Mouse (Mus musculus) G1E (cell line): ENCODE data around the gene Cacng7. TPM values are rescaled to one million over a fixed set of nuclear protein-coding genes. Genes with fewer than 3 reads are reported as not detected.

Source experiments
- ATAC-seq: 2 replicates; pipeline ENCODE4 v1.8.0; 2016; ENCODE audit warnings: mild to moderate bottlenecking; ENCODE audit not compliant: insufficient number of reproducible peaks, poor library complexity, low FRiP score, severe bottlenecking; ENCODE audit errors: extremely low read depth
- DNase-seq: peaks from one replicate; pipeline ENCODE4 v3.0.0; 2012; ENCODE audit warnings: low spot score
- H3K27me3 ChIP-seq: 2 replicates; pipeline ENCODE4 v1.6.1; 2012; ENCODE audit warnings: mild to moderate bottlenecking, low read length, inconsistent platforms; ENCODE audit not compliant: insufficient read depth
- H3K36me3 ChIP-seq: replicated peaks from 2 replicates; pipeline ENCODE3; 2012; ENCODE audit warnings: mild to moderate bottlenecking, inconsistent platforms
- H3K4me1 ChIP-seq: 2 replicates; pipeline ENCODE4 v1.6.1; 2012; ENCODE audit warnings: low read depth, low read length, inconsistent platforms, mixed read lengths; ENCODE audit not compliant: insufficient read depth
- H3K4me3 ChIP-seq: 2 replicates; pipeline ENCODE4 v1.5.1; 2012; ENCODE audit warnings: low read depth, mild to moderate bottlenecking, inconsistent platforms, low read length, moderate library complexity, mixed read lengths
- H3K9me3 ChIP-seq: replicated peaks from 2 replicates; pipeline ENCODE4 v1.6.1; 2012; ENCODE audit warnings: inconsistent platforms
- CTCF ChIP-seq: IDR thresholded peaks from 2 replicates; pipeline ENCODE4 v1.5.1; 2012; ENCODE audit warnings: low read depth, low read length, inconsistent platforms, mixed read lengths
- GATA1 ChIP-seq: IDR thresholded peaks from 2 replicates; pipeline ENCODE4 v1.6.1; 2012; ENCODE audit warnings: borderline replicate concordance, low read length, inconsistent platforms, mixed read lengths
- GATA2 ChIP-seq: IDR thresholded peaks from 2 replicates; pipeline ENCODE4 v1.6.1; 2012; ENCODE audit warnings: low read depth, low read length, inconsistent platforms, borderline replicate concordance
- POLR2AphosphoS5 ChIP-seq: IDR thresholded peaks from 2 replicates; pipeline ENCODE4 v1.6.1; 2012; ENCODE audit warnings: low read depth, low read length, inconsistent platforms; ENCODE audit not compliant: insufficient replicate concordance
- TAL1 ChIP-seq: conservative IDR thresholded peaks from 2 replicates; pipeline ENCODE4 v1.6.1; 2012; ENCODE audit warnings: low read depth, low read length, inconsistent platforms, mixed read lengths
- polyA plus RNA-seq: library from polyadenylated mRNA; stranded (reverse); fragments of >175 nt; gene quantifications from 2 replicates; pipeline ENCODE4 v1.2.3, GENCODE M21; 2012
- total RNA-seq, 2 experiments: library from RNA; stranded (forward) in 1 of 2; stranded (reverse) in 1 of 2; fragments of 200-1000 nt in 1 of 2; fragments of >200 nt in 1 of 2; fragmentation: Nextera tagmentation in 1 of 2; gene quantifications; 2 replicates each; pipeline ENCODE4 v1.2.3; 2014 to 2017

The Cacng7 gene
- total and polyA plus RNA-seq, 3 experiments: 0.22 TPM; not detected in 2

DNA sequence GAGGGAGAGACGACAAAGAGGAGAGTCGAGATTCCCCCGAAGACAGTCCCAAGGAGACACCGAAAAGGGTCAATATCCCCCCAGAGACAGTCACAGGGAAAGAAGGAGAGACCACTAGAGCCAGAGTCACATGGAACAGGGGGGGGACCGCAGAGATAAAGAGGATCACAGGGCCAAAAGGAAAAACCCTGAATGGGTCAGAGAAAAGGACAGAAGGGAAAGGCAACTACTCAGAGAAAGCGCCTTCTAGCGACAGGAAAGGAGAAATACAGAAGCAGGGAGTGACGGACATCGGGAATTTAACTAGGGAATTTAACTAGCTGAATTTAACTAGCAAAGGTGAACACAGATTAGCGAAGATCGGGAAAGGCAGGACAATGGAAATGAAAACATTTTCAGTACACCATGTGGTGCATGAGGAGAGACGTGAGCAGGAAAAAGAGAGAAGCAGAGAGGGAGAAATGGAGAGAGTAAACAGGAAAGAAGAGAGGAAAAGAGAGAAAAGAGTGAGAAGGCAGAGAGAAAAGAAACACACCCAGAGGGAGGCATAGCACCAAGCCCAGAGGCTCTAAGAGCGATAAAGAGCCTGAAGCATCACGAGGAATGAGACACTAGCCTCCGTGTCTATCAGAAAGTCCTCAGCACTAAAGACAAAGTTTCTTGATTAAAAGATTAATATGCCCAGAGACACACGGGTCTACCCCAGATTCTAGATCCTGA is 30.0 kb upstream of the Cacng7 start:
- no peak for ATAC-seq
- no peak for DNase-seq
- no peak for TF ChIP-seq CTCF
- TF ChIP-seq GATA2: no peak
- TF ChIP-seq TAL1: no peak
- no peak for TF ChIP-seq GATA1
- TF ChIP-seq POLR2AphosphoS5: no peak

DNA sequence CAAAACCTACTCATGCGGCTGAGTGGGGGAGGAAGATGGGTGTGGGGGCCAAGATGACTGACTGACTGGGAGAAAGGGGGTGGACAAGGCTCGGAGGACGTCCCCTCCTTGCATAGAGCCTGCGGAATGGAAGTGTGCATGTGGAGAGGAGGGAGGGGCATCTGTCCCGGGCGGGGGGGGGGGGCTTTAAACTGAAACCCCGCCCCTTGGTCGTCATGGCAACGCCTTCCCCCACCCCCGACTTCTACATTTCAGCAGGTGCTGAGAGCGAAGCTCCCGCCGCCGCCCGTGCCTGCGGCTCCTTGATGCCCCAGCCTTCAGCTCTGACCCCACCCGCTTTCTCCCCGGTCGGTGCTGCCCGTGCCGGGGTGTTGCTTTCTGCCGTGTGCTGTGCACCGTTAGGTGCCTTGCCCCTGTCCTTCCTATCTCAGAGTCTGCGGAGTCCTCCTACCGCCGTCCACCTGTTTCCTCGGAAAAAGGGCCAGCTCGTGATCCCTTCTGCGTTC is 29.4 kb upstream of the Cacng7 start:
- H3K4me3 ChIP-seq: no peak overlapping the region
- H3K36me3 ChIP-seq: no peaks in the 10 kb centered on the region
- H3K9me3 ChIP-seq: no peaks in the 10 kb centered on the region
- H3K27me3 ChIP-seq: peaks cover 4% of the 10 kb centered on the region; the same call in 1 of the 2 replicates
- no peak for TF ChIP-seq CTCF
- TF ChIP-seq POLR2AphosphoS5: no peak
- TF ChIP-seq TAL1: no peak
- TF ChIP-seq GATA2: no peak
- no peak for TF ChIP-seq GATA1
- H3K4me1 ChIP-seq: no peaks in the 10 kb centered on the region
- DNase-seq (no peak), ATAC-seq (no peak)

More for the DNA sequence above, 30.0 kb upstream of the Cacng7 start:
- Histone ChIP-seq H3K27me3 (peaks cover 4% of the 10 kb centered on the region; the same call in 1 of the 2 replicates), H3K36me3 (no peaks in the 10 kb centered on the region), H3K9me3 (no peaks in the 10 kb centered on the region), H3K4me1 (no peaks in the 10 kb centered on the region), H3K4me3 (no peak overlapping the region)

- Histone ChIP-seq H3K27me3 (peaks cover 4% of the 10 kb centered on the region; the same call in 1 of the 2 replicates), H3K4me3 (no peak overlapping the region), H3K36me3 (no peaks in the 10 kb centered on the region), H3K9me3 (no peaks in the 10 kb centered on the region), H3K4me1 (no peaks in the 10 kb centered on the region)
- TF ChIP-seq GATA1: no peak
- TF ChIP-seq TAL1: no peak
- TF ChIP-seq CTCF: no peak
- TF ChIP-seq GATA2: no peak
- TF ChIP-seq POLR2AphosphoS5: no peak
- DNase-seq (no peak), ATAC-seq (no peak)
These were observed 29.0 kb upstream of the Cacng7 start for GRCm38 (mm10) chr7:3303789-3304188.

- Histone ChIP-seq H3K36me3 (no peaks in the 10 kb centered on the region), H3K4me1 (no peaks in the 10 kb centered on the region), H3K9me3 (no peaks in the 10 kb centered on the region), H3K27me3 (peaks cover 4% of the 10 kb centered on the region; the same call in 1 of the 2 replicates), H3K4me3 (no peak overlapping the region)
- DNase-seq (no peak), ATAC-seq (no peak)
- TF ChIP-seq TAL1: no peak
- TF ChIP-seq POLR2AphosphoS5: no peak
- no peak for TF ChIP-seq GATA2
- TF ChIP-seq GATA1: no peak
- no peak for TF ChIP-seq CTCF
These were observed 28.5 kb upstream of the Cacng7 start for GRCm38 (mm10) chr7:3304298-3304697.

DNA sequence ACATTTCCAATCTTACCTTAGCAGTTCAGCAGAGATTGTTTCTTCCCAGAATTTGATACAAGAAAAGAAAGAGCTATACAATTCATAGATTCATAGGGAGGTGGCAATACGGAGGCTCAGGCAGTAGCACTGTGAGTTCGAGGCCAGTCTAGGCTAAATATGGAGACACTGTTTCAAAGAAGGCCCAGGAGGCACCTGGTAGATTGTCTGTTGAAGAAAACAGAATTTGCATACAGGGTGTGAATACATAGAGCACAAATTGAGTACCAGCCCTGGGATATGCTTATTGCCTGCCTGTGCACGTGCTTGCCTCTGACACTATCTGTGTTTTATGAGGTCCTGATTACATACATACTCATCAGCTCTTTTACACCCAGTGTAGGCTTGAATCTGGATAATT is 26.4 kb upstream of the Cacng7 start:
- Histone ChIP-seq H3K4me3 (no peak overlapping the region), H3K4me1 (no peaks in the 10 kb centered on the region), H3K36me3 (no peaks in the 10 kb centered on the region), H3K9me3 (peaks cover 6% of the 10 kb centered on the region), H3K27me3 (peaks cover 4% of the 10 kb centered on the region; the same call in 1 of the 2 replicates)
- no peak for TF ChIP-seq TAL1
- TF ChIP-seq GATA2: no peak
- TF ChIP-seq POLR2AphosphoS5: no peak
- TF ChIP-seq GATA1: no peak
- TF ChIP-seq CTCF: no peak
- DNase-seq (no peak), ATAC-seq (no peak)

DNA sequence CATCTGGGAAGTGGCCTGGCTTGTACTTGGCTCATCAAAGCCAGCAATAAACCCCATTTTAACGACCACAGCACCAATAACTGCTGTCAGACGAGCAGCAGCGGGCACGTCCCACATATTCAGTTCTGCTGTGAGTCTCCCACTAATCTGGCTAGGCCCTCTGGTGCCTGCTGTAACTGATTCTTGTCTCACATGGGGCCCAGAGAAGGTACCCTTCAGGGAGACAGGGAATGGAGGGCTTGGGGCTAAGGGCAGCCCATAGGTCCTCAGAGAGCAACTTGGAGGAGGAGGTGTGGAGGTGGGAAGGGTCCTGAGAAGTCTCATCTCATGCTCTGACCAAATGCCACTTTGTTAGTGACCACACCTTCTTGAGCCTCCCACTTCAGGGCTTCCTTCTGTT is 24.1 kb upstream of the Cacng7 start:
- Histone ChIP-seq H3K4me3 (no peak overlapping the region), H3K27me3 (peaks cover under 1% of the 10 kb centered on the region; the same call in 1 of the 2 replicates), H3K4me1 (no peaks in the 10 kb centered on the region), H3K9me3 (peaks cover 6% of the 10 kb centered on the region), H3K36me3 (no peaks in the 10 kb centered on the region)
- DNase-seq (no peak), ATAC-seq (no peak)
- TF ChIP-seq CTCF: no peak
- TF ChIP-seq POLR2AphosphoS5: no peak
- no peak for TF ChIP-seq GATA1
- no peak for TF ChIP-seq TAL1
- TF ChIP-seq GATA2: no peak
